Mouse (Mus musculus) MEL (cell line): ENCODE data around the gene D8Ertd738e.

Source experiments
- CTCF ChIP-seq, 3 experiments: IDR thresholded peaks in 2 of 3; conservative IDR thresholded peaks in 1 of 3; 2 replicates each; pipeline ENCODE4 v1.5.1; 2011 to 2012; ENCODE audit warnings: low read length in 3 of 3, low read depth in 2 of 3, mild to moderate bottlenecking in 2 of 3, improper control_type of control experiment in 1 of 3, inconsistent platforms in 1 of 3, mixed read lengths in 1 of 3, moderate library complexity in 1 of 3; ENCODE audit not compliant: control insufficient read depth in 1 of 3, insufficient read depth in 1 of 3, poor library complexity in 1 of 3, severe bottlenecking in 1 of 3
- ETS1 ChIP-seq: IDR thresholded peaks from 2 replicates; pipeline ENCODE4 v1.6.1; 2012; ENCODE audit warnings: low read depth, mild to moderate bottlenecking, inconsistent platforms, low read length, improper control_type of control experiment, moderate library complexity
- HCFC1 ChIP-seq: IDR thresholded peaks from 2 replicates; pipeline ENCODE4 v1.6.1; 2012; ENCODE audit warnings: low read depth, mild to moderate bottlenecking, inconsistent platforms, low read length, improper control_type of control experiment, moderate library complexity
- POLR2A ChIP-seq, 2 experiments: IDR thresholded peaks; 2 replicates each; pipeline ENCODE4 v1.6.1; 2011 to 2012; ENCODE audit warnings: low read length in 2 of 2, mild to moderate bottlenecking in 2 of 2, control low read depth in 1 of 2, improper control_type of control experiment in 1 of 2, low read depth in 1 of 2, moderate library complexity in 1 of 2; ENCODE audit not compliant: control insufficient read depth in 1 of 2, insufficient read depth in 1 of 2, poor library complexity in 1 of 2

DNA sequence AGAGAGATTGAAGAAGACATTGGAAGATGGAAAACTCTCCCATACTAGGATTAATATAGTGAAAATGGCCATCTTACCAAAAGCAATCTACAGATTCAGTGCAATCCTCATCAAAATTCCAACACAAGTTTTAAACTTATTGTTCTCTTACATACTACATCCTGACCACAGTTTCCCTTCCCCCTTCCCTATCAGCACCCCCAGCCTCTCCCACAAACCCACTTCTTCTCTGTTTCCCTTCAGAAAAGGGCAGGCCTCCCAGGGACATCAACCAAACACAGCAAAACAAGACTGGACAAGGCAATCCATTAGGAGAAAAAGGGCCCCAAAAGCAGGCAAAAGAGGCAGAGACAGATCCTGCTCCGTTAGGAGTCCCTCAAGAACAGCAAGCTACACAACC is 26.9 kb upstream of the D8Ertd738e start:
- no peak for TF ChIP-seq ETS1
- TF ChIP-seq CTCF (IDR thresholded peaks at IDR 0.05 in 2 of 3, conservative IDR thresholded peaks at IDR 0.05 in 1 of 3; ENCODE audit: control insufficient read depth in 1 of 3, insufficient read depth in 1 of 3, low read depth in 2 of 3, low read length in 3 of 3, poor library complexity in 1 of 3, severe bottlenecking in 1 of 3): no peak
- TF ChIP-seq HCFC1: no peak
- TF ChIP-seq POLR2A (IDR thresholded peaks at IDR 0.05; ENCODE audit: control insufficient read depth in 1 of 2, insufficient read depth in 1 of 2, low read depth in 1 of 2, low read length in 2 of 2, poor library complexity in 1 of 2): no peak
